Comparison of ENCODE assay signal across 8 mouse cellular contexts in genomic region chr5:25472070-25472469, GRCm38 (mm10). TPM values are rescaled to one million over a fixed set of nuclear protein-coding genes. Genes with fewer than 3 reads are reported as not detected.
DNase-seq lines count a peak whose midpoint lies in the region; ATAC-seq lines count a peak whose summit lies in the region.

No protein-coding gene starts in this region.

- peak overlapping the region; percentile 78 for H3K9ac ChIP-seq in heart, embryonic 13.5 days
- no peak overlapping the region for H3K9ac ChIP-seq in hindbrain, embryonic 11.5 days (ENCODE audit: low read depth, low read length)

- no peaks in the 10 kb centered on the region for H3K27me3 ChIP-seq in heart, embryonic 13.5 days (replicated peaks)
- no peaks in the 10 kb centered on the region for H3K27me3 ChIP-seq in hindbrain, embryonic 11.5 days (ENCODE audit: control insufficient read depth, insufficient read depth, low read length)

- ATAC-seq in heart, embryonic 13.5 days (ENCODE audit: extremely low read depth, insufficient number of reproducible peaks, low FRiP score, low TSS enrichment), result no peak
- peak; percentile 79 for ATAC-seq in common myeloid progenitor, adult 5-6 weeks (replicated peaks; ENCODE audit: low read depth, poor library complexity, severe bottlenecking)
- no peak for ATAC-seq in hindbrain, embryonic 11.5 days (ENCODE audit: low FRiP score)

- intact Hi-C loops in heart, postnatal 14 days (cut with DNase I), result no loop called here

- no peaks in the 10 kb centered on the region for H3K9me3 ChIP-seq in heart, embryonic 13.5 days
- no peaks in the 10 kb centered on the region for H3K9me3 ChIP-seq in hindbrain, embryonic 11.5 days (ENCODE audit: control insufficient read depth, low read length)

- no peak for DNase-seq in heart, postnatal 14 days
- DNase-seq in hindbrain, embryonic 11.5 days (ENCODE audit: low spot score), result peak; percentile 38
- DNase-seq in lung, postnatal 36 days, result peak; percentile 30
- no peak for DNase-seq in right cerebral cortex, adult 18-20 months
- DNase-seq in layer of hippocampus, postnatal 14 days (ENCODE audit: low spot score in 2 of 2), result no peak
- no peak for DNase-seq in layer of hippocampus, postnatal 36 days

- peak overlapping the region; percentile 67 for H3K4me2 ChIP-seq in heart, embryonic 13.5 days
- peak overlapping the region; percentile 29 for H3K4me2 ChIP-seq in hindbrain, embryonic 11.5 days (replicated peaks; ENCODE audit: low read depth, low read length)

- H3K4me1 ChIP-seq in heart, embryonic 13.5 days, result peaks cover 15% of the 10 kb centered on the region
- H3K4me1 ChIP-seq in hindbrain, embryonic 11.5 days (replicated peaks; ENCODE audit: control insufficient read depth, insufficient read depth, low read length), result no peaks in the 10 kb centered on the region

- H3K36me3 ChIP-seq in heart, embryonic 13.5 days, result no peaks in the 10 kb centered on the region
- H3K36me3 ChIP-seq in hindbrain, embryonic 11.5 days (ENCODE audit: control insufficient read depth, insufficient read depth, low read length), result no peaks in the 10 kb centered on the region

- peak overlapping the region; percentile 62 for H3K27ac ChIP-seq in heart, embryonic 13.5 days (replicated peaks)
- H3K27ac ChIP-seq in hindbrain, embryonic 11.5 days (ENCODE audit: low read depth, low read length), result no peak overlapping the region

- WGBS in heart, embryonic 13.5 days, result 4% methylated on average over 6 of the region's 6 CpGs
- 5% methylated on average over 6 of the region's 6 CpGs for WGBS in hindbrain, embryonic 11.5 days

- H3K4me3 ChIP-seq in heart, embryonic 13.5 days, result peak overlapping the region; percentile 57
- H3K4me3 ChIP-seq in hindbrain, embryonic 11.5 days (ENCODE audit: low read depth, low read length), result 0 out of 2 replicates have a peak overlapping the region, but pooled peaks have one; percentile 21

RNA-seq across cellular contexts. Expression of gene Kmt2c, which starts 26.5 kb away (rescaled TPM):
- 7.2 and 7.3 TPM in 2 replicates for polyA plus RNA-seq in heart, embryonic 13.5 days (2015; fragmentation: Nextera tagmentation; extraction: Ambion mirVana)
- 10 to 100 TPM; 47.8 to 49.4 TPM for total RNA-seq in heart, postnatal 14 days (2021)
- 48.4 and 59.7 TPM in 2 replicates for total RNA-seq in common myeloid progenitor, adult 5-6 weeks (2017)
- polyA plus RNA-seq in hindbrain, embryonic 11.5 days (2014; fragmentation: Nextera tagmentation; extraction: Ambion mirVana), result 21.3 and 31.6 TPM in 2 replicates
- 10 to 100 TPM; 79.9 to 88.1 TPM for total RNA-seq in layer of hippocampus, postnatal 14 days (2021)
- total RNA-seq in layer of hippocampus, postnatal 36 days (2021), result 10 to 100 TPM; 81.1 to 95.7 TPM

RNA-seq across cellular contexts. Expression of gene Cct8l1, which starts 43.8 kb away (rescaled TPM):
- polyA plus RNA-seq in heart, embryonic 13.5 days (2015; fragmentation: Nextera tagmentation; extraction: Ambion mirVana), result 0.08 TPM in 1 of 2 replicates, not detected in the other
- under 1 TPM; 0.14 to 0.17 TPM for total RNA-seq in heart, postnatal 14 days (2021)
- not detected in 2 replicates for total RNA-seq in common myeloid progenitor, adult 5-6 weeks (2017)
- polyA plus RNA-seq in hindbrain, embryonic 11.5 days (2014; fragmentation: Nextera tagmentation; extraction: Ambion mirVana), result not detected in 2 replicates
- not detected for total RNA-seq in layer of hippocampus, postnatal 14 days (2021)
- under 1 TPM; 0.40 to 0.43 TPM for total RNA-seq in layer of hippocampus, postnatal 36 days (2021)

Comparison
In these comparisons a context has a peak if more than half of its experiments do, and no peak if none do; other contexts are left out.
1. DNase-seq: peak in hindbrain, embryonic 11.5 days (single experiment) and lung, postnatal 36 days (single experiment); none in heart, postnatal 14 days (0 of 2), right cerebral cortex, adult 18-20 months (single experiment), layer of hippocampus, postnatal 14 days (0 of 2) and layer of hippocampus, postnatal 36 days (0 of 2).